ENCODE assay signal across 29 mouse cellular contexts in genomic region chr13:62963358-62963757, GRCm38 (mm10).
"Had no signal": no experiment of that assay in that cellular context is flagged by ENCODE, and none has a peak within 500 bp of the region (broad histone marks: within the 10 kb centered on the region; RNA-seq: fewer than 3 reads in every experiment).

No protein-coding gene starts in this region.

- H3K9me3 ChIP-seq: limb, embryonic 12.5 days; limb, embryonic 15.5 days; liver, embryonic 12.5 days; liver, embryonic 13.5 days; liver, embryonic 15.5 days; lung, embryonic 15.5 days; megakaryocyte, embryonic 14.5 days; midbrain, embryonic 10.5 days; midbrain, embryonic 12.5 days; midbrain, embryonic 13.5 days; midbrain, embryonic 15.5 days; neural tube, embryonic 12.5 days; neural tube, embryonic 13.5 days had no signal

- H3K4me2 ChIP-seq: limb, embryonic 12.5 days; limb, embryonic 15.5 days; liver, embryonic 11.5 days; liver, embryonic 15.5 days; lung, embryonic 14.5 days; lung, embryonic 15.5 days; midbrain, embryonic 11.5 days; midbrain, embryonic 12.5 days; midbrain, embryonic 13.5 days; midbrain, embryonic 15.5 days; neural tube, embryonic 12.5 days; neural tube, embryonic 13.5 days had no signal

- ATAC-seq: liver, embryonic 12.5 days; liver, postnatal 0 days; lung, postnatal 0 days had no signal

- H3K36me3 ChIP-seq: limb, embryonic 12.5 days; limb, embryonic 15.5 days; liver, embryonic 13.5 days; liver, embryonic 15.5 days; lung, embryonic 15.5 days; midbrain, embryonic 12.5 days; midbrain, embryonic 13.5 days; midbrain, embryonic 15.5 days; neural tube, embryonic 13.5 days had no signal

- DNase-seq: left cerebral cortex, postnatal 4 days; liver; liver, embryonic 13.5 days; liver, postnatal 0 days; lung, adult 18-20 months; lung, adult 2 months; lung, embryonic 14.5 days; lung, postnatal 10 days; lung, postnatal 14 days; lung, postnatal 36 days; lung, postnatal 4 days; midbrain, embryonic 14.5 days had no signal

- H3K27ac ChIP-seq: limb, embryonic 12.5 days; liver, embryonic 12.5 days; liver, embryonic 13.5 days; liver, embryonic 14.5 days; lung, embryonic 15.5 days; macrophage; midbrain, embryonic 10.5 days; midbrain, embryonic 12.5 days; midbrain, embryonic 13.5 days; midbrain, embryonic 15.5 days; neural tube, embryonic 12.5 days; neural tube, embryonic 13.5 days had no signal

- H3K9ac ChIP-seq: limb, embryonic 12.5 days; limb, embryonic 15.5 days; liver, embryonic 12.5 days; liver, embryonic 13.5 days; liver, embryonic 14.5 days; liver, embryonic 15.5 days; liver, postnatal 0 days; lung, embryonic 14.5 days; lung, embryonic 15.5 days; midbrain, embryonic 12.5 days; midbrain, embryonic 13.5 days; midbrain, embryonic 15.5 days; neural tube, embryonic 12.5 days; neural tube, embryonic 13.5 days had no signal

- H3K27me3 ChIP-seq: limb, embryonic 12.5 days; limb, embryonic 15.5 days; liver, embryonic 12.5 days; liver, embryonic 13.5 days; liver, embryonic 15.5 days; lung, embryonic 15.5 days; midbrain, embryonic 13.5 days; midbrain, embryonic 15.5 days; neural tube, embryonic 12.5 days had no signal

- H3K4me3 ChIP-seq: limb, embryonic 12.5 days; limb, embryonic 15.5 days; liver, embryonic 12.5 days; liver, embryonic 13.5 days; liver, embryonic 15.5 days; lung, embryonic 15.5 days; megakaryocyte, embryonic 14.5 days; midbrain, embryonic 10.5 days; midbrain, embryonic 12.5 days; midbrain, embryonic 13.5 days; midbrain, embryonic 15.5 days; neural tube, embryonic 12.5 days; neural tube, embryonic 13.5 days had no signal
